Mouse (Mus musculus) CD4-positive, CD25-positive, alpha-beta regulatory T cell, adult 4 months (primary cell): Measurements from ENCODE around the gene Ndrg3. TPM values are rescaled to one million over a fixed set of nuclear protein-coding genes. Genes with fewer than 3 reads are reported as not detected.
A peak's percentile ranks its signal among the peaks of the same experiment; 100 is the strongest.

Experiments used
- ATAC-seq: one replicate; pipeline ENCODE4 v1.8.0; 2017
- polyA plus RNA-seq, 2 experiments: library from polyadenylated mRNA; unstranded; fragments of 100-300 nt; shearing (Covaris generic); gene quantifications; one replicate each; pipeline ENCODE4 v1.2.1; 2017

Ndrg3 gene
- polyA plus RNA-seq = 100 to 1,000 TPM; 155 to 181 TPM

GRCm38 (mm10) chr2:156991470-156992319, at the start of gene Ndrg3:
Ndrg3 (minus strand) TSS chr2:156992056.
- ATAC-seq = peak; percentile 95

GRCm38 (mm10) chr2:157041421-157041820, 49.6 kb upstream of the Ndrg3 start:
- ATAC-seq = no peak

- no peak for ATAC-seq
Observed at GRCm38 (mm10) chr2:157040649-157041046, 48.8 kb upstream of the Ndrg3 start.

- ATAC-seq = no peak
Observed at GRCm38 (mm10) chr2:157039900-157040648, 48.2 kb upstream of the Ndrg3 start.

GRCm38 (mm10) chr2:157037303-157037702, 45.4 kb upstream of the Ndrg3 start:
- no peak for ATAC-seq

- no peak for ATAC-seq
Observed at GRCm38 (mm10) chr2:157036400-157036799, 44.5 kb upstream of the Ndrg3 start.

GRCm38 (mm10) chr2:157035371-157035770, 43.5 kb upstream of the Ndrg3 start:
- ATAC-seq = no peak

GRCm38 (mm10) chr2:157030804-157031203, 38.9 kb upstream of the Ndrg3 start:
- ATAC-seq = peak; percentile 26

- ATAC-seq = no peak
Observed at GRCm38 (mm10) chr2:157028261-157028660, 36.4 kb upstream of the Ndrg3 start.

GRCm38 (mm10) chr2:157027106-157028008, 35.5 kb upstream of the Ndrg3 start:
- ATAC-seq = no peak

- ATAC-seq = no peak
Observed at GRCm38 (mm10) chr2:157021156-157021555, 29.3 kb upstream of the Ndrg3 start.

- ATAC-seq = no peak
Observed at GRCm38 (mm10) chr2:157019228-157019627, 27.4 kb upstream of the Ndrg3 start.

GRCm38 (mm10) chr2:157016529-157017270, 24.8 kb upstream of the Ndrg3 start:
- no peak for ATAC-seq

- no peak for ATAC-seq
Observed at GRCm38 (mm10) chr2:157012341-157012740, 20.5 kb upstream of the Ndrg3 start.

GRCm38 (mm10) chr2:157010634-157011310, 18.9 kb upstream of the Ndrg3 start:
- ATAC-seq = no peak

- ATAC-seq = no peak
Observed at GRCm38 (mm10) chr2:157010121-157010520, 18.3 kb upstream of the Ndrg3 start.

GRCm38 (mm10) chr2:157008509-157008908, 16.7 kb upstream of the Ndrg3 start:
- no peak for ATAC-seq

GRCm38 (mm10) chr2:157007234-157007596, 15.4 kb upstream of the Ndrg3 start:
- ATAC-seq = peak; percentile 18

- ATAC-seq = peak; percentile 87
Observed at GRCm38 (mm10) chr2:157006511-157007233, 14.8 kb upstream of the Ndrg3 start, which contains the start of gene Dsn1. Dsn1 (minus strand) TSS chr2:157007154.

- ATAC-seq = no peak
Observed at GRCm38 (mm10) chr2:157002321-157002720, 10.5 kb upstream of the Ndrg3 start.

GRCm38 (mm10) chr2:156998263-156998662, 6.4 kb upstream of the Ndrg3 start:
- no peak for ATAC-seq
